Mouse (Mus musculus): ENCODE measurements around the gene Setd2.

DNA sequence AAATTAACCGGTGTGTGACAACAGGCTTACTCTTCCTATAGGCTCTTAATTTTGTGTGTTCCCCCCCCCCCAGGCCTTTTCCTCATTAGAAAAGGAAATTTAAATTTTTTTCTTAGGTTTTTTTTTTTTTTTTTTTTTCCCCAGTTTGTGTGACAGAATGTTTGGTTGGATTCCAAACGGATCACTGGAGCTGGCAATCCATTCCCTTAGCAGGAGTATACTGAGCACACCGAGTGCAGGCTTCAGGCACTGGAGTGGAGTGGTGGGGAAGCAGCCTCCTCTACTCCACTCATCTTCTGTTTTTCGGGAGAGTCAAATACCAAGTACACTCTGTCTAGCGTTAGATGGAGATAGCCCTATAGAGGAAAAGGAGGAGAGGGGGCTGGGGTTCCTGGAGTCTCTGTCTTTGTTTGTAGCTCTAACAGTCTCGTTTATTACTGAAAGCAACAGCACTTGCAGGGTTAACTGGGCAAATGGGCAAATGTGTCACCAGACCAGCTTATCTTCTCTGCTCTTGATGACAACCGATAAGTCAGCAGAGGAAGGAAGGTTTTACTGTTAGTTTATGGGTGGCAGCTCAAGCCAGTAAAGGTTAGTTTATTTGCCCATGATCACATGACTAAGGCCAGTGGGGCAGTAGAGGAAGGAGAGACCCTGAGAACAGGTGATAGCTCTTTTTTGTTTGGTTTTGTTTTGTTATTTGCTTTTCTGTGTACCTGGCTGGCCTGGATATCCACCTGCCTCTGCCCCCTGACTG, 128.6 kb downstream of the Setd2 start:
- TF ChIP-seq CTCF (IDR thresholded peaks at IDR 0.05; ENCODE audit: borderline replicate concordance, insufficient read depth, low read depth, low read length) (no peak), POLR2A (IDR thresholded peaks at IDR 0.05; ENCODE audit: borderline replicate concordance, insufficient read depth, low read length) (no peak)
